Mouse (Mus musculus) brain, embryonic 14.5 days (tissue): ENCODE measurements at regions not wholly inside any gene's neighbourhood (a gene's known extent, or its start where the extent isn't known, plus 50 kb on each side); places are given as distances from the start of the nearest gene placed in this dataset.

ENCODE experiments used
- CTCF ChIP-seq: fragments of 200-500 bp; IDR thresholded peaks from 2 replicates; pipeline ENCODE4 v1.5.1; 2012; ENCODE audit warnings: inconsistent platforms, mild to moderate bottlenecking, moderate library complexity, borderline replicate concordance; ENCODE audit not compliant: insufficient read depth, insufficient read length; ENCODE audit errors: extremely low read depth
- POLR2A ChIP-seq: fragments of 200-500 bp; IDR thresholded peaks from 2 replicates; pipeline ENCODE4 v1.6.1; 2012; ENCODE audit warnings: mild to moderate bottlenecking, inconsistent platforms, borderline replicate concordance; ENCODE audit not compliant: poor library complexity, insufficient read depth, insufficient read length, severe bottlenecking; ENCODE audit errors: extremely low read depth

DNA sequence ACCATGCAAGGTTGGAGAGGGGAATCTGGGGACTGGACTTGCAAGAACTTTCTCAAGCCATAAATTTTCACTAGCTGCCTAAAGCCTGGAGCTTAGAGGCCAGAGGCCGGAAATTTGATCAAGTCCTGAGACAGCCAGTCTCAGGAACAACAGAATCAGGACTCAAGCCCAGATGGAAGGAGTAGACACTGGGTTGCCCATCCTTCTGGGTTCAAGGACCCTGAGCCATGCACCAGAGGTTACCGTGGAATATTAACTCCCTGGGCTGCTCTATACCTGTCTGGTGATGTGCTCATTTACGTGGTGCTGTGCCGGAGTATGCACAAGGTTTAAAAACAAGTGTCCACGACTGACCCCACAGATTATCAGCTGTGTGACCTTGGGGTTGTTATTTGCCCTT, 145.1 kb downstream of the Efnb1 start:
- TF ChIP-seq POLR2A (no peak), CTCF (no peak)
